Mouse (Mus musculus) fibroblast of lung, adult 2 months (primary cell): ENCODE measurements around the gene Mcoln2.

Experiments
- DNase-seq: peaks from one replicate; pipeline ENCODE4 v3.0.0-alpha.2; 2011; ENCODE audit warnings: low read depth

Gene Mcoln2

DNA sequence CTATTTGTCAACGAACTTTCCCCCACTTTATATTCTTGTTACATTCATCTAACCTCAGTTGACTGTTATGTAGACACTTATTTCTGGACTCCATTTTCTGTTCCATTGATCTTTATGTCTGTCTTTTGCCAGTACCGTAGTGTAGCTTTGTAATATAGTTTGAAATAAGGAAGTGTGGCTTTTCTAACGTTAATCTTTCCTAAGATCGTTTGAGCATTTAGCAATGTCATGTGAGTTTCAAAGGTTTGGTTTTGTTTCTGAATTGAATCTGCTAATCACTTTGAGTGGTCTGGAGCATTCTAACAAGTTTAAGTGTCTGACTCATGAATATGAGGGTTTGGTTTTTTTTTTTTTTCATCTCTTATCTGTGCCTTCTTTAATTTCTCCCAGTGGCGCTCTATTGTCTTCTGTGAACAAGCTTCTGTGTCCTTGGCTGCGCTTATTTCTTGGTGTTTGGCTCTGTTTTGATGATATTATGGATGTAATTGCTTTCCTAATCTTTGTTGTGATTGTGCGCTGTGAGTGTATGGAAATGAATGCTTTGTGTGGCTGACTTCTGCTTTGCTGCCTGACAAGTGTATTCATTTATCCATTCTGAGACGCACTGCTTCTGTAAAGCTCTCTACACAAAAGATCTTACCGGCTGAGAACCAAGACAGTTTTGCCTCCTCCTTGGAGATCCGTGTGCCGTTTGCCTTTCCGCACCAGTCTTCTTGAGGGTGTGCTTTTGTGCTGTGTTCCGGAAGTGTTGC is 79.1 kb downstream of the Mcoln2 start:
- DNase-seq, result no peak

- DNase-seq, result no peak
Observed at GRCm38 (mm10) chr3:146232708-146233107, 83.1 kb downstream of the Mcoln2 start.

DNA sequence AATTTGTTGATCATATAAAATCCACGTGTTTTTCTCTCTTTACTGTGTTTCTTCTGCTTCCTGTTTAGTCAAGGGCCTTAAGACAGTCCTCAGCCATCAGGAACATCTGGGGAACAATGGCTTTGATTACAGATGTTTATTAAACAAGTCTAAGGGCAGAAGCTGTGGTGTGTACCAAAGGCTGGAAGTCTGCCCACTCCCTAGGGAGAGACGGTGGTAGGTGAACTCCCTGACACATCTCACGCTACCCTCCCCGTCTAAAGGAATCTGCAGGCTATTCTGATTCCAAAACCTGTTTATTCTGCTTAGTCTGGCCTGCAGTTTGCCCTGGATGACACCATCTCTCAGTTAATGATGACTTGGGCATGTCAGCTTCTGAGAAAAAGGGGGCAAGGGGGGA is 84.1 kb downstream of the Mcoln2 start:
- no peak for DNase-seq

- DNase-seq, result no peak
Observed at GRCm38 (mm10) chr3:146234530-146234929, 84.9 kb downstream of the Mcoln2 start.

GRCm38 (mm10) chr3:146236280-146236679 is 86.6 kb downstream of the Mcoln2 start:
- no peak for DNase-seq

DNA sequence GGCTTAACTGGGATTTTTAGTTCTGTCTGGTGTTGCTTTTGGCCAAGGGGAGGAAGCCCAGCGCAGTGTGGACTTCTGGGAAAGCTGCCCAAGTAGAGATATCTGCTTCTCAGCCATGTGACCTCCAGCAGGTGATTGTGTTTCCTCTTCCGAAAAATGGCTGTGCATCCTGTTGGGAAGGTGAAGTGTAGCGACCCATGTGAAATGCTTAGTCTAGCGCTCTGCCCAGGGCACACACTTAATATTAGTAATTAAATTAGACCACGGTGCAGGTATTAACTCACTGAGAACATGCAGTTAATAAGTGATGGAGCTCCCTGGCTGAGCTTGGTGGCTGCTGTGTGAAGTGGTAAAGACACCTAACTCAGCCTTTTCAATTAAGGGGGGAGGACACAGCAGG is 88.0 kb downstream of the Mcoln2 start:
- DNase-seq, result no peak

DNA sequence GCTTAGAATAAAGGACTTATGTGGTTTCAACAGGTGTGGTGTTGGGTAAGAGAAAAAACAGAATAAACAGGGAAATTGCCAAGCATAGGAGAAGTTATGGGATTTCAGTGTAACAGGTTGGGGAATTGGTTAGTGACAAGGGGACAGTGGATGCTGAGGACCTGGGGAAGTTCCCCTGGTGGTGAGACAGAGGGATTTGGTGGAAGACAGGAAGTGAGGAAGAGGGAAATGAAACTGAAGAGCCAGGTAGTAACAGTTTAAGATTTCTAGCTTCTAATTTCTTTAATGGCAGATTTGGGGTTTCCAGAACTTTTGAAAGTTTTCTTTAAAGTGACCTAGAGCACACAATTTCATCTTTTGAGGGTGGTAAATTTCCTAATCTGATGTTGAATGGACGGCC is 95.0 kb downstream of the Mcoln2 start:
- no peak for DNase-seq
